Mouse (Mus musculus) liver, embryonic 14.5 days (tissue): ENCODE measurements around the gene Arhgap11a. TPM values are rescaled to one million over a fixed set of nuclear protein-coding genes. Genes with fewer than 3 reads are reported as not detected.
A peak's percentile ranks its signal among the peaks of the same experiment; 100 is the strongest.

ENCODE experiments used
- ATAC-seq: fragments of 200-750 bp; cut with Nextera tagmentation; 2 replicates; pipeline ENCODE4 v1.8.0; 2017; ENCODE audit warnings: moderate number of reproducible peaks, mild to moderate bottlenecking, moderate library complexity; ENCODE audit not compliant: insufficient read depth
- DNase-seq, 3 experiments: peaks; one replicate each; pipeline ENCODE4 v3.0.0-alpha.2; 2012 to 2013; ENCODE audit warnings: low read depth in 3 of 3, low spot score in 3 of 3
- H3K27ac ChIP-seq: fragments of 300-500 bp; sonication (generic); 2 replicates; pipeline ENCODE4 v1.5.1; 2014; ENCODE audit warnings: moderate library complexity, mild to moderate bottlenecking, control low read depth, inconsistent platforms
- H3K27me3 ChIP-seq: fragments of 300-500 bp; sonication (generic); 2 replicates; pipeline ENCODE4 v1.6.1; 2014; ENCODE audit warnings: mild to moderate bottlenecking, low read length, moderate library complexity; ENCODE audit not compliant: control insufficient read depth, insufficient read depth
- H3K36me3 ChIP-seq: fragments of 300-500 bp; sonication (generic); replicated peaks from 2 replicates; pipeline ENCODE4 v1.6.1; 2014; ENCODE audit warnings: low read depth; ENCODE audit not compliant: control insufficient read depth, insufficient read depth
- H3K4me1 ChIP-seq, 2 experiments: fragments of 200-500 bp in 1 of 2; fragments of 300-500 bp in 1 of 2; sonication (generic) in 1 of 2; replicated peaks; 2 replicates each; pipeline ENCODE4 v1.6.1; 2012 to 2014; ENCODE audit warnings: antibody characterized with exemption in 1 of 2, inconsistent platforms in 1 of 2, low read length in 1 of 2; ENCODE audit not compliant: control insufficient read depth in 2 of 2, insufficient read depth in 2 of 2
- H3K4me2 ChIP-seq: fragments of 300-500 bp; sonication (generic); 2 replicates; pipeline ENCODE4 v1.6.1; 2014; ENCODE audit warnings: low read depth, mild to moderate bottlenecking, control low read depth, moderate library complexity
- H3K4me3 ChIP-seq, 2 experiments: fragments of 200-500 bp in 1 of 2; fragments of 300-500 bp in 1 of 2; sonication (generic) in 1 of 2; 2 replicates each; pipeline ENCODE4 v1.5.1; 2012 to 2014; ENCODE audit warnings: low read depth in 2 of 2, low read length in 2 of 2, mild to moderate bottlenecking in 2 of 2, control low read depth in 1 of 2, inconsistent platforms in 1 of 2, moderate library complexity in 1 of 2; ENCODE audit not compliant: insufficient read depth in 1 of 2
- H3K9ac ChIP-seq: fragments of 300-500 bp; sonication (generic); replicated peaks from 2 replicates; pipeline ENCODE4 v1.6.1; 2014; ENCODE audit warnings: mild to moderate bottlenecking, control low read depth, moderate library complexity
- H3K9me3 ChIP-seq: fragments of 300-500 bp; sonication (generic); 2 replicates; pipeline ENCODE4 v1.6.1; 2016; ENCODE audit warnings: low read length, mixed read lengths; ENCODE audit not compliant: control insufficient read depth
- CTCF ChIP-seq: IDR thresholded peaks from 2 replicates; pipeline ENCODE4 v1.5.1; 2016; ENCODE audit warnings: antibody characterized with exemption, low read depth, control low read depth
- EP300 ChIP-seq: IDR thresholded peaks from 2 replicates; pipeline ENCODE4 v1.6.1; 2016; ENCODE audit warnings: antibody characterized with exemption, low read depth
- WGBS: fragments of 180-500 bp; shearing (Covaris S2); extraction: QIAGEN DNeasy Blood & Tissue Kit; methylation state at CpG from one replicate; pipeline ENCODE4 v1.1.7; 2014; ENCODE audit not compliant: insufficient replicate concordance; 5-methylcytosine and 5-hydroxymethylcytosine counted together
- polyA plus RNA-seq, 2 experiments: library from polyadenylated mRNA; depleted of rRNA in 1 of 2; stranded (reverse) in 1 of 2; unstranded in 1 of 2; fragments of >200 nt; fragmentation: Nextera tagmentation in 1 of 2; extraction: Ambion mirVana in 1 of 2; gene quantifications; 2 replicates each; pipeline versions ENCODE4 v1.2.1 to v1.2.3; 2012 to 2014

Gene Arhgap11a
- polyA plus RNA-seq (2012; rRNA removed) (9.3 and 14.4 TPM in 2 replicates), polyA plus RNA-seq (2014; fragmentation: Nextera tagmentation; extraction: Ambion mirVana) (3.6 and 3.9 TPM in 2 replicates)

- H3K36me3 ChIP-seq, result peaks cover 15% of the 10 kb centered on the region
- no peak for TF ChIP-seq CTCF
- TF ChIP-seq EP300, result peak; percentile 62
- H3K27ac ChIP-seq, result peak within 1 kb of the TSS; percentile 80
- ATAC-seq (peak; percentile 98), DNase-seq (peak; percentile 91 to 95 (median 92))
- H3K4me3 ChIP-seq, result peak within 1 kb of the TSS; percentile 89 to 98
- peaks cover 10 to 14% of the 10 kb centered on the region in 2 experiments for H3K4me1 ChIP-seq
- H3K9ac ChIP-seq, result peak within 1 kb of the TSS; percentile 89
- no peaks in the 10 kb centered on the region for H3K9me3 ChIP-seq
- peak within 1 kb of the TSS; percentile 95 for H3K4me2 ChIP-seq
- WGBS, result under 1% methylated on average over 48 of the region's 48 CpGs
- H3K27me3 ChIP-seq, result no peaks in the 10 kb centered on the region
Observed at GRCm38 (mm10) chr2:113848245-113849121, at the start of gene Arhgap11a. Gene Arhgap11a, minus strand, starts transcription at chr2:113848661.

- WGBS, result 58% methylated on average over 10 of the region's 12 CpGs
- no peak overlapping the region for H3K4me3 ChIP-seq
- no peak overlapping the region for H3K27ac ChIP-seq
Observed at GRCm38 (mm10) chr2:113893385-113894122, 45.1 kb upstream of the Arhgap11a start.

GRCm38 (mm10) chr2:113887166-113887565, 38.7 kb upstream of the Arhgap11a start:
- no peaks in the 10 kb centered on the region for H3K9me3 ChIP-seq
- 62% methylated on average over 4 of the region's 4 CpGs for WGBS
- no peak overlapping the region for H3K9ac ChIP-seq
- H3K36me3 ChIP-seq, result no peaks in the 10 kb centered on the region
- no peaks in the 10 kb centered on the region for H3K4me1 ChIP-seq
- H3K27me3 ChIP-seq, result no peaks in the 10 kb centered on the region
- DNase-seq (no peak), ATAC-seq (no peak)
- no peak overlapping the region for H3K4me3 ChIP-seq
- H3K27ac ChIP-seq, result no peak overlapping the region
- no peak for TF ChIP-seq EP300
- no peak for TF ChIP-seq CTCF
- H3K4me2 ChIP-seq, result no peak overlapping the region

More at GRCm38 (mm10) chr2:113893385-113894122, 45.1 kb upstream of the Arhgap11a start:
- H3K27me3 ChIP-seq, result no peaks in the 10 kb centered on the region
- no peak overlapping the region for H3K4me2 ChIP-seq
- ATAC-seq (no peak), DNase-seq (no peak)
- no peaks in the 10 kb centered on the region for H3K36me3 ChIP-seq
- no peaks in the 10 kb centered on the region for H3K9me3 ChIP-seq
- H3K9ac ChIP-seq, result no peak overlapping the region
- H3K4me1 ChIP-seq, result no peaks in the 10 kb centered on the region
- TF ChIP-seq EP300 (no peak), CTCF (no peak)

- H3K27ac ChIP-seq, result no peak overlapping the region
- H3K9ac ChIP-seq, result no peak overlapping the region
- no peak overlapping the region for H3K4me2 ChIP-seq
- no peak for ATAC-seq
- H3K9me3 ChIP-seq, result no peaks in the 10 kb centered on the region
- no peak for TF ChIP-seq CTCF
- TF ChIP-seq EP300, result no peak
- no peaks in the 10 kb centered on the region for H3K27me3 ChIP-seq
- H3K4me3 ChIP-seq, result no peak overlapping the region
- no peak for DNase-seq
- H3K4me1 ChIP-seq, result no peaks in the 10 kb centered on the region
- 21% methylated on average over 1 of the region's 1 CpGs for WGBS
- no peaks in the 10 kb centered on the region for H3K36me3 ChIP-seq
Observed at GRCm38 (mm10) chr2:113886061-113886460, 37.6 kb upstream of the Arhgap11a start.

GRCm38 (mm10) chr2:113870115-113870514, 21.7 kb upstream of the Arhgap11a start:
- Histone ChIP-seq H3K4me2 (no peak overlapping the region), H3K36me3 (no peaks in the 10 kb centered on the region), H3K4me3 (no peak overlapping the region), H3K27ac (no peak overlapping the region), H3K4me1 (no peaks in the 10 kb centered on the region), H3K9me3 (no peaks in the 10 kb centered on the region), H3K27me3 (no peaks in the 10 kb centered on the region), H3K9ac (no peak overlapping the region)
- DNase-seq, result no peak
- TF ChIP-seq CTCF (no peak), EP300 (no peak)
- 64% methylated on average over 1 of the region's 1 CpGs for WGBS
- ATAC-seq, result no peak
